Mouse (Mus musculus): ENCODE measurements around the gene Dynlt1f.
"Not testable (repeated sequence)": the region's sequence is repeated elsewhere in the genome, so short reads cannot be mapped to it uniquely, and the experiment has no call there.

DNA sequence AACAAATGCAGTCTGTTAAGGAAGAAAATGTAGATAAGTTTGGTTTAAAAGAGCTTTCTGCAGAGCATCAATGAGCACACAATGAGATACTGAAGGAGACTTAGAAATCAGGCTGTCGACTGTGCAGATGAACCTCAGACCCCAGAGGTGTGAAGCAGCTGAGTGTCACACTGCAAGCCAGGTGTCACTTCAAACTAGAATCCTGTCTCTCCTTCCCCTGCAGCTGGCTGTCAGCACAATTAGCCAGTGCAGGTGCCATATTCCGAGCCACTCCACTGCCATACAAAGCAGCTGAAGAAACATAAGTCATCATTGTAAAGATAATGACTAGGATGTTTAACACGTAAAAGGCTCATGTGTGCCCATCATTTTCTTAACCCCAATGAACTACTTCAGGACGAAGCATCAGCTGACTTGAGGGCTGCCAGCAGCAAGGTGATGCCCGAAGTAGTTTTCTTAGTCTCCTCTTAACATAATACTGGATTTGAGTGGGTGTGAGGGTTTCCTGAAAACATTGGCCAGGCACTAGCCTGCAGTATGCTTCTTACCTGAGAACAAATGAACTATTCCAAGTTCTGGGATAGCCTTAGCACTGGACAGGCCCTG is 2.3 kb downstream of the Dynlt1f start:
- not testable (repeated sequence) for TF ChIP-seq GATA1 (IDR thresholded peaks at IDR 0.05; ENCODE audit: borderline replicate concordance, low read length); FLI1 (IDR thresholded peaks at IDR 0.05; ENCODE audit: low read length)
